Mouse (Mus musculus) lung, postnatal 10 days (tissue): ENCODE measurements at regions not wholly inside any gene's neighbourhood (a gene's known extent, or its start where the extent isn't known, plus 50 kb on each side); places are given as distances from the start of the nearest gene placed in this dataset.

Experiments used
- DNase-seq: peaks from one replicate; pipeline ENCODE4 v3.0.0; 2021

DNA sequence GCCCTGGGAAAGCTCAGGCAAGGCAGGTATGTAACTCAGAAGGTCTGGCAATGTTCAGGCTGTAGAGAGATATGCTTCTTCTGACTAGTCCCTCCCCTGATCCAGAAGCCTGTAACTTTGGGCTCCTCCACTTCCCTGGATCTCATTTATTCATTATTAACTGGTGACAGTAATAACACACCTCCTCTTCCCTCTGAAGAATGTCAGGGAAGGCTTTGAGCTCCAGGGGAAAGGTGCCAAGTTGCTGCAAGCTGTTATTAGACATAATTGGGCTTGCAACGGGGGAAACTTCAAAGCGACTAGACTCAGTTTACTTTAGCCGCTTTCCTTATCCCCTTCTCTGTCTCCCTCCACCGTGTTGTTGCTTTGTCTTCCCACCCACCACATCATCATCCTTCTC is 75.6 kb upstream of the Tmprss2 start:
- no peak for DNase-seq

- peak; percentile 65 for DNase-seq
Measured at GRCm38 (mm10) chr16:97685603-97686285, 74.7 kb upstream of the Tmprss2 start.

- DNase-seq: no peak
Measured at GRCm38 (mm10) chr16:97681191-97681590, 70.2 kb upstream of the Tmprss2 start.

- DNase-seq: no peak
Measured at GRCm38 (mm10) chr16:97679820-97680219, 68.8 kb upstream of the Tmprss2 start.

DNA sequence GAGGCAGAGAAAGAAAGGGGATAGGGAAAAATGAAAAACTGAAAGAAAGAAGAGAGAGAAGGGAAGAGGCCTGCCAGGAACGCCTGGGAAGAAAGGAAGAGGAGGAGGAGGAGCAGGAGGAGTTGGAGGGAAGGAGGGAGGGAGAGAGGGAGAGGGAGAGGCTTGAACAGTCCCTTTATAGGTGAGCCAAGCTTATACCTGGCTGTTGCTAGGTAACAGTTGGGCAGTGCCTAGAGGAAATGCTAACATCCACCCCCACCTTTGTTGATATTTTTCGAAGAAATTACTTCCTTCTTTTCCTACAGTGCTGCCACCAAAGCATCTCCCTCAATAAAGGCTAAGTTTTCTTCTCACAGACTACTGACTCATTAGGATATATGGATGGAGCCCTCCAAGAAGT is 68.3 kb upstream of the Tmprss2 start:
- DNase-seq: no peak

DNA sequence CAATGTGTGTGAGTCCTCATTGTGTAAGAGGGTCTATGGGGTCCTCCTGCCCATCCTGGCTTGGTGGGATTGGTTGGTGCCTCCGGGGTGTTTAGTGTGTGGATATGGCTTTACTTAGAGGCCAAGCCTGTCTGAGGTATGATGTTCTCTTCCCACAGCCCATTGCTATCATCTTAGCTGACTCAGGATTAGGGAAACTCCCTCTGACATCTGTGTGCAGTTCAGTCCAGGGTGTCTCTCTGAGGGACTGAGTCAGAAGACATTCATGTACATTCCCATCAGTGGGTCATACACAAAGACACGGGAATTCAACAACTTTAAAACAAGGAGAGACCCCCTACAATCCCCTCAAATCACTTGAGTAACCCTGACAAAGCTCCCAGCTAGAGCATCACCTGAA is 66.6 kb upstream of the Tmprss2 start:
- DNase-seq: no peak

- no peak for DNase-seq
Measured at GRCm38 (mm10) chr16:97673576-97673975, 62.6 kb upstream of the Tmprss2 start.

DNA sequence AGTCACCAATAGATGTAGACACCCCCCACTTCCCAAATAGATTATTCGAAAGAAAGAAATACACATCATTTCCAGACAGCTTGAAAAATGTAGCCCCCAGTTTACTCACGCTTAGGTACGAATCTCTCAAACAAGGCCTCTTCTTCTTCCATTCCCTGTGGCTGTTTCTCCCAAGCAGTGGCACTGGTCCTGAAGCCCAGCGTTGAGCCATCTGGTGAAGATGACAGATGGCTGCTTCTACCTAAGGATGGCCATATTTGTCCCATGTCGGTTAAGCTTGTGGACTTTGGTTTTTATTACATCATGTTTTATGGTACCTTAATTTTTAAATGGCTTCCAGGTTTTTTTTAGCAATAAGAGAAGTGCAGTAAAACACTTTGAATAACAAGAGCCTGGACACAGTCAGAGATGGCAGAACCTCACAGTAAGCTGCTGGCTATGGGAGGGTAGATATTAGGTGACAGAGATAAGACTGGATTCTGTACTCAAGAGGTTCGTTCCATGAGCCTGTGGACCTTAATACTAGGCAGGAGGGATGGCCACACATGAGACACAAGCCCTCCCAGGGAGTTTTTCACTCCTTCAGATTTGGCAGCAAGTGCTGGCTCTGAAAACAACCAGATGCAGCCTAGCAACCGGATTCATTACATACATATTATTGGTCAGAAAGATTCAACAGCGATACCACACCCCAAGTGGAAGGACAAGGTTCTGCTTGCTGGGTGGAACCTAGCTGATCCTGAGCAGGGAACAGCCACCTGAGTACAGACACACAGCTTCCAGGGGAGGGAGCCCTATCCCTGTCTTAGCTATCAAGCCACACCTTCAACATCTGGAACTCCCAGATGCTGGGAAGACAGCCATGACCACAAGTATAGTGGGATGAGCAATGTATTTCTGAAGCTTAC is 59.4 kb upstream of the Tmprss2 start:
- DNase-seq: peak; percentile 43

DNA sequence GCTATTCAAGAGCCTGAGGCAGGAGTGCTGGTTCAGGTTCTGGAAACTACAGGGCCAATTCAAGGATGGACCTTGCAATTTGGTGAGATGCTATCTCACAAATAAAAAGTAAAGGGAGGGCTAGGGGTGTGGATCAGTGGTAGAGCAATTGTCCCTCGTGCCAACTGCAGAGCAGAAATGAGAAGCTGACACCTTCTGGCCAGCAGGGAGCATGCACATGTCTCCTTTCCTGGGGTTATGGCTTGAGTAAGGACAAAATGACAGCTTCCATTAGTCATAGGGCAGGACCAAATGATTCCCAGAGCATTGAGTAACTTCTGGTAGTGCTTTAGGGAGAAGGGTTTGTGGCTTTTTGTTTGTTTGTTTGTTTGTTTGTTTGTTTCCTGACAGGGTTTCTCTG is 56.5 kb upstream of the Tmprss2 start:
- DNase-seq: no peak

DNA sequence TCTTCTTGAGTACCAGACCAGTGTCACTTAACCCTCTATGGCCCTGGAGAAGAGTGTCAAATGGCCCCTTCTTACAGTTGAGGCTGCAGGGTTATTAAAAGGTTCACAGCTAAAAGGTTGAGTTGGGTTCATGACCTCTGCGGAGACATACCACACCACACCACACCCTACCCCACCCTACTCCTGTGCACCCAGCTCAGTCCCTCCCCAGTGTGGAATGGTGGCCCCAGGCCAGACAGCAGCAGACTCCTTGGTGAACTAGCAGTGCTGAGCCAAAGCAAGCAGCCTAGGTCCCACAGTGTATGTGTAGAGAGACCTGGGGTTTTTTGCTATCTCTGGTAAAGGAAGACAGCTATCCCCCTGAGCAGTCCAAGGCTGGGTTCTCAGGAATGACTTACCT is 54.5 kb upstream of the Tmprss2 start:
- peak; percentile 43 for DNase-seq
